Mouse (Mus musculus): ENCODE results near the gene Olfr951.

The Olfr951 gene

GRCm38 (mm10) chr9:39387110-39387509 is at the start of gene Olfr951:
Olfr951 (plus strand) TSS chr9:39387410.
- DNase-seq, result no peak

GRCm38 (mm10) chr9:39427048-39427447 is 39.8 kb downstream of the Olfr951 start, which contains the start of gene Olfr952:
Olfr952 (minus strand) TSS chr9:39427148.
- no peak for DNase-seq

Data from cerebellum, adult 9-10 months (tissue).